Mouse (Mus musculus) embryonic facial prominence, embryonic 10.5 days (tissue): ENCODE results near the gene Apoc4. TPM values are rescaled to one million over a fixed set of nuclear protein-coding genes. Genes with fewer than 3 reads are reported as not detected.

Source experiments
- DNase-seq: peaks from one replicate; pipeline ENCODE4 v3.0.0-alpha.2; 2017; ENCODE audit warnings: low spot score
- H3K27ac ChIP-seq: fragments of 300-500 bp; sonication (generic); replicated peaks from 2 replicates; pipeline ENCODE4 v1.5.1; 2016; ENCODE audit warnings: mild to moderate bottlenecking
- H3K27me3 ChIP-seq: fragments of 300-500 bp; sonication (generic); replicated peaks from 2 replicates; pipeline ENCODE4 v1.6.1; 2016; ENCODE audit warnings: low read depth, mild to moderate bottlenecking; ENCODE audit not compliant: poor library complexity, severe bottlenecking
- H3K36me3 ChIP-seq: fragments of 300-500 bp; sonication (generic); replicated peaks from 2 replicates; pipeline ENCODE4 v1.6.1; 2016; ENCODE audit warnings: mild to moderate bottlenecking, moderate library complexity
- H3K4me1 ChIP-seq: fragments of 300-500 bp; sonication (generic); 2 replicates; pipeline ENCODE4 v1.6.1; 2016
- H3K4me3 ChIP-seq: fragments of 300-500 bp; sonication (generic); 2 replicates; pipeline ENCODE4 v1.5.1; 2016; ENCODE audit warnings: mild to moderate bottlenecking, moderate library complexity
- H3K9me3 ChIP-seq: fragments of 300-500 bp; sonication (generic); 2 replicates; pipeline ENCODE4 v1.6.1; 2016; ENCODE audit warnings: mild to moderate bottlenecking
- WGBS: fragments of 180-500 bp; shearing (Covaris S2); methylation state at CpG from one replicate; pipeline ENCODE4 v1.1.7; 2016; 5-methylcytosine and 5-hydroxymethylcytosine counted together
- polyA plus RNA-seq: library from polyadenylated mRNA; unstranded; fragments of >200 nt; fragmentation: Nextera tagmentation; extraction: Ambion mirVana; gene quantifications from 2 replicates; pipeline ENCODE4 v1.2.1, GENCODE M21; 2016

Apoc4 gene
- polyA plus RNA-seq, 1 experiment from 2014 or later: not detected

- Histone ChIP-seq H3K27me3 (no peaks in the 10 kb centered on the region; the same call in 1 of the 2 replicates), H3K4me1 (peaks cover 14% of the 10 kb centered on the region), H3K36me3 (no peaks in the 10 kb centered on the region), H3K27ac (peak overlapping the region; percentile 67), H3K4me3 (no peak overlapping the region), H3K9me3 (no peaks in the 10 kb centered on the region)
- WGBS: 69% methylated on average over 4 of the region's 4 CpGs
- DNase-seq: no peak
These were observed 4.1 kb upstream of the Apoc4 start for GRCm38 (mm10) chr7:19685374-19685773.

- Histone ChIP-seq H3K9me3 (no peaks in the 10 kb centered on the region), H3K27me3 (no peaks in the 10 kb centered on the region; the same call in 1 of the 2 replicates), H3K4me1 (peaks cover 14% of the 10 kb centered on the region), H3K27ac (no peak overlapping the region), H3K36me3 (no peaks in the 10 kb centered on the region), H3K4me3 (no peak overlapping the region)
- WGBS: 85% methylated on average over 6 of the region's 6 CpGs
- DNase-seq: no peak
These were observed 2.5 kb upstream of the Apoc4 start for GRCm38 (mm10) chr7:19683771-19684201.

GRCm38 (mm10) chr7:19682979-19683378 is 1.7 kb upstream of the Apoc4 start:
- Histone ChIP-seq H3K4me1 (peaks cover 14% of the 10 kb centered on the region), H3K4me3 (no peak overlapping the region), H3K9me3 (no peaks in the 10 kb centered on the region), H3K27ac (no peak overlapping the region), H3K36me3 (no peaks in the 10 kb centered on the region), H3K27me3 (no peaks in the 10 kb centered on the region; the same call in 1 of the 2 replicates)
- WGBS: 77% methylated on average over 3 of the region's 3 CpGs
- DNase-seq: no peak

DNA sequence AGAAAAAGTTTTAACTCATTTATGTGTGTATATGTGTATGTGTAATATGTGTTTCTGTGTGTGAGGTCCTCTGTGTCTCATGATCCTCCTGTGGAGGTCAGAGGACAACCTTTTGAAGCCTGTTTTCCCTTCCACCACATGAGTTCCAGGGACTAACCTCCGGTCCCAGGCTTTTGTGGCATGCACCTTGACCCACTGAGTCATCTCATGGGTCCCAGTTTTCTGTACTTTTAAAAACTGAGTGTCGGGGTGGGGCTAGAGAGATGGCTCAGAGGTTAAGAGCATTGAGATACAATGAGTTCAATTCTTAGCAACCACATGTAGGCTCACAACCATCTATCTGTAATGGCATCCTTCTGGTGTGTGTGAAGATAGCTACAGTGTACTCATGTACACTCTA is 577 bp downstream of the Apoc4 start:
- no peak for DNase-seq
- Histone ChIP-seq H3K4me1 (peaks cover under 1% of the 10 kb centered on the region), H3K27me3 (no peaks in the 10 kb centered on the region; the same call in 1 of the 2 replicates), H3K36me3 (no peaks in the 10 kb centered on the region), H3K27ac (no peak overlapping the region), H3K9me3 (no peaks in the 10 kb centered on the region), H3K4me3 (no peak overlapping the region)
- WGBS: 84% methylated on average over 2 of the region's 2 CpGs

GRCm38 (mm10) chr7:19678901-19679300 is 2.4 kb downstream of the Apoc4 start:
- no peaks in the 10 kb centered on the region; the same call in 1 of the 2 replicates for H3K27me3 ChIP-seq
- no peaks in the 10 kb centered on the region for H3K36me3 ChIP-seq
- no peak overlapping the region for H3K27ac ChIP-seq
- H3K4me3 ChIP-seq: no peak overlapping the region
- no peak for DNase-seq
- H3K4me1 ChIP-seq: no peaks in the 10 kb centered on the region
- no peaks in the 10 kb centered on the region for H3K9me3 ChIP-seq
- 87% methylated on average over 3 of the region's 3 CpGs for WGBS

GRCm38 (mm10) chr7:19677872-19678271 is 3.4 kb downstream of the Apoc4 start, which contains the start of gene Apoc2:
TSS of gene Apoc2 (minus strand) at chr7:19677941.
- DNase-seq: no peak
- H3K27ac ChIP-seq: no peak within 1 kb of the TSS
- no peaks in the 10 kb centered on the region for H3K4me1 ChIP-seq
- H3K36me3 ChIP-seq: no peaks in the 10 kb centered on the region
- no peaks in the 10 kb centered on the region for H3K9me3 ChIP-seq
- no peaks in the 10 kb centered on the region; the same call in 1 of the 2 replicates for H3K27me3 ChIP-seq
- WGBS: 69% methylated on average over 8 of the region's 8 CpGs
- H3K4me3 ChIP-seq: no peak within 1 kb of the TSS

GRCm38 (mm10) chr7:19676662-19677061 is 4.6 kb downstream of the Apoc4 start:
- Histone ChIP-seq H3K27ac (no peak overlapping the region), H3K9me3 (no peaks in the 10 kb centered on the region), H3K4me3 (no peak overlapping the region), H3K27me3 (no peaks in the 10 kb centered on the region; the same call in 1 of the 2 replicates), H3K4me1 (no peaks in the 10 kb centered on the region), H3K36me3 (no peaks in the 10 kb centered on the region)
- WGBS: 70% methylated on average over 1 of the region's 1 CpGs
- no peak for DNase-seq

DNA sequence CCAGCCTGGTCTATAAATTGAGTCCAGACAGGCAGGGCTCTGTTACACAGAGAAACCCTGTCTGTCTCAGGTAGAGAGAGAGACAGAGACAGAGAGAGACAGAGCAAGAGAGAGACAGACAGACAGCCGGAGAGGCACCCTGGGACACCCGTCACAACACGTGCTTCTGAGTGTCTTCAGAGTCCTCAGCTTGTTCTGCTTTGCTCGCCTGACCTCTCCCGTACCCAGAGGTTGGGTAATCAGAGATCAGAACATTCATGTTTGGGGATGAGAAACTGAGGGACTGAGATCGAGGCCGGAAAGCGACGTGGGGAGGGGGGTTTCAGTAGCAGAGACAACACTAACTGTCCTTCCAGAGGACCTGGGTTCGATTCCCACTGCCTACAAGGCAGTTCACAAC is 5.5 kb downstream of the Apoc4 start:
- no peaks in the 10 kb centered on the region for H3K9me3 ChIP-seq
- DNase-seq: no peak
- H3K4me3 ChIP-seq: no peak overlapping the region
- H3K27me3 ChIP-seq: no peaks in the 10 kb centered on the region
- no peaks in the 10 kb centered on the region for H3K4me1 ChIP-seq
- H3K27ac ChIP-seq: no peak overlapping the region
- WGBS: 84% methylated on average over 10 of the region's 10 CpGs
- H3K36me3 ChIP-seq: no peaks in the 10 kb centered on the region

- H3K27ac ChIP-seq: no peak overlapping the region
These were observed 8.1 kb downstream of the Apoc4 start for GRCm38 (mm10) chr7:19673083-19673699.

GRCm38 (mm10) chr7:19671511-19671910 is 9.8 kb downstream of the Apoc4 start:
- no peak for DNase-seq
- Histone ChIP-seq H3K9me3 (no peaks in the 10 kb centered on the region), H3K27me3 (no peaks in the 10 kb centered on the region), H3K4me3 (no peak overlapping the region), H3K36me3 (no peaks in the 10 kb centered on the region), H3K4me1 (peaks cover 9% of the 10 kb centered on the region), H3K27ac (no peak overlapping the region)
- WGBS: 70% methylated on average over 10 of the region's 10 CpGs

More at GRCm38 (mm10) chr7:19673083-19673699, 8.1 kb downstream of the Apoc4 start:
- H3K36me3 ChIP-seq: no peaks in the 10 kb centered on the region
- H3K9me3 ChIP-seq: no peaks in the 10 kb centered on the region
- peaks cover 9% of the 10 kb centered on the region for H3K4me1 ChIP-seq
- no peak overlapping the region for H3K4me3 ChIP-seq
- no peak for DNase-seq
- WGBS: 67% methylated on average over 14 of the region's 14 CpGs
- no peaks in the 10 kb centered on the region for H3K27me3 ChIP-seq

DNA sequence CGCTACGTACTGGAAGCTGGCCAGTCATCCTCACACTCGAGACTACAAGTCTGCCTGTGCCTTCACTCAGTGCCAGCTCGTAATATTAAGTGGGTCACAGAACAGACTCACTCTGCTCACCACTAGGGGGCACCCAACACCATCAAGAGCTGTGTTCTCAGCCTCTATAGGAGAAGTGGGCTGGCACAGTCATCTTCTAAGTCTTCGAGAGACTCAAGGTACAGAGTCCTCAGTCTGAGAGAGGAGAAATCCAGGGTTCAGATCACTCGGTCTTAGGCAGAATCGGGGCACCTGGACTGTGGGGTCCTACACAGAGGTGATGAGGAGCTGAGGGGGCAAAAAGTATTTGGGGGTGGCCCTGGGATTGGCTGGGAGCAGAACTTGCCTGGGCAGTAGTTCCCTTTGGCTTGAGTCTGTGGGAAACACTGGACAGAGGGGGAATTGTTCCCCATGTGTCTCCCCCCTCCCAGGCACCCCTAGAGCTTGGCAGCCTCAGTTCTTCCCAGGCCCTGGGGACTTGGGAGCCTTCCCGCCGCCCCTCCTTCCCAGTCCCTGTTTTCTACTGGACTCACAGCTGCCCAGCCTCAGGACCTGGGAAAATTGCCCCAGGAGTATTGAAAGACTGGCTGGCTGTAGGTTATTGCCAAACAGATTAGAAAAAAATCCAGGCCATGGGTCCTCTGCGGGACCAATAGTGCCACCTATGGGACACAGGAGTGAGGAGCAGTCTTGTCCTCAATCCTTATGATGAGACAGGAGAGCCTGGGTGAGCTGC is 12.1 kb downstream of the Apoc4 start:
- Histone ChIP-seq H3K4me1 (peaks cover 18% of the 10 kb centered on the region), H3K27me3 (no peaks in the 10 kb centered on the region), H3K9me3 (no peaks in the 10 kb centered on the region), H3K36me3 (no peaks in the 10 kb centered on the region), H3K4me3 (peak overlapping the region; percentile 40), H3K27ac (peak overlapping the region; percentile 76)
- 10% methylated on average over 10 of the region's 10 CpGs for WGBS
- peak; percentile 90 for DNase-seq

- DNase-seq: no peak
- 80% methylated on average over 2 of the region's 2 CpGs for WGBS
- Histone ChIP-seq H3K27ac (no peak overlapping the region), H3K9me3 (no peaks in the 10 kb centered on the region), H3K4me3 (no peak overlapping the region), H3K27me3 (no peaks in the 10 kb centered on the region), H3K4me1 (peaks cover 27% of the 10 kb centered on the region), H3K36me3 (peaks cover 6% of the 10 kb centered on the region)
These were observed 13.8 kb downstream of the Apoc4 start for GRCm38 (mm10) chr7:19667434-19667833.

DNA sequence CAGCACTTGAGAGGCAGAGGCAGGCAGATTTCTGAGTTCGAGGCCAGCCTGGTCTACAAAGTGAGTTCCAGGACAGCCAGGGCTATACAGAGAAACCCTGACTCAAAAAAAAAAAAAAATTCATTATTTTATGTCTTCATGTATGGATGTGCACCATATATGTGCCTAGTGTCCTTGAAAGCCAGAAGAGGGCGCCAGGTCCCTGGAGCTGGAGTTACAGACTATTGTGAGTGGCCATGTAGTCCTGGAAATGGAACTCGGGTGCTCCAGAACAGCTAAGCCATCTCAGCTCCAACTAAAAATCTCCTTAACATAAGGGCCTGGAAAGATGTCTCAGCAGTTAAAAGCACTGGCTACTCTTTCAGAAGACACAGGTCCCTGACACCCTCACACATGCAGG is 14.5 kb downstream of the Apoc4 start:
- Histone ChIP-seq H3K4me3 (no peak overlapping the region), H3K27ac (no peak overlapping the region), H3K4me1 (peaks cover 27% of the 10 kb centered on the region), H3K9me3 (no peaks in the 10 kb centered on the region), H3K27me3 (no peaks in the 10 kb centered on the region), H3K36me3 (peaks cover 13% of the 10 kb centered on the region)
- no peak for DNase-seq
- WGBS: 70% methylated on average over 3 of the region's 3 CpGs
